Mouse (Mus musculus): Measurements from ENCODE around the gene Anks4b. TPM values are rescaled to one million over a fixed set of nuclear protein-coding genes. Genes with fewer than 3 reads are reported as not detected.

The Anks4b gene
- polyA plus RNA-seq, 1 experiment from 2014 or later, result 1.7 TPM

Other genes starting within 250 kb of the Anks4b start
- not detected in 2 replicates for gene Dnah3, start 78.6 kb upstream of the Anks4b start, polyA plus RNA-seq (2015; fragmentation: Nextera tagmentation; extraction: Ambion mirVana)
- gene Tmem159, start 71.5 kb upstream of the Anks4b start, polyA plus RNA-seq (2015; fragmentation: Nextera tagmentation; extraction: Ambion mirVana), result 2.2 and 2.4 TPM in 2 replicates
- 0.13 TPM in 1 of 2 replicates, not detected in the other for gene Zp2, start 28.6 kb upstream of the Anks4b start, polyA plus RNA-seq (2015; fragmentation: Nextera tagmentation; extraction: Ambion mirVana)
- 0.51 and 0.68 TPM in 2 replicates for gene Crym, start 28.3 kb downstream of the Anks4b start, polyA plus RNA-seq (2015; fragmentation: Nextera tagmentation; extraction: Ambion mirVana)
- not detected in 2 replicates for gene Abca14, start 30.1 kb downstream of the Anks4b start, polyA plus RNA-seq (2015; fragmentation: Nextera tagmentation; extraction: Ambion mirVana)
- gene Abca15, start 154.8 kb downstream of the Anks4b start, polyA plus RNA-seq (2015; fragmentation: Nextera tagmentation; extraction: Ambion mirVana), result not detected in 2 replicates
- gene Abca16, start 235.8 kb downstream of the Anks4b start, polyA plus RNA-seq (2015; fragmentation: Nextera tagmentation; extraction: Ambion mirVana), result not detected in 2 replicates

Measured in liver, embryonic 15.5 days (tissue).